Mouse (Mus musculus) lung, postnatal 0 days (tissue): ENCODE results near the gene Olfr523.

Experiments
- CTCF ChIP-seq: IDR thresholded peaks from 2 replicates; pipeline ENCODE4 v1.5.1; 2016; ENCODE audit warnings: antibody characterized with exemption, mild to moderate bottlenecking
- EP300 ChIP-seq: IDR thresholded peaks from 2 replicates; pipeline ENCODE4 v1.6.1; 2016; ENCODE audit warnings: antibody characterized with exemption, mild to moderate bottlenecking, control low read depth

DNA sequence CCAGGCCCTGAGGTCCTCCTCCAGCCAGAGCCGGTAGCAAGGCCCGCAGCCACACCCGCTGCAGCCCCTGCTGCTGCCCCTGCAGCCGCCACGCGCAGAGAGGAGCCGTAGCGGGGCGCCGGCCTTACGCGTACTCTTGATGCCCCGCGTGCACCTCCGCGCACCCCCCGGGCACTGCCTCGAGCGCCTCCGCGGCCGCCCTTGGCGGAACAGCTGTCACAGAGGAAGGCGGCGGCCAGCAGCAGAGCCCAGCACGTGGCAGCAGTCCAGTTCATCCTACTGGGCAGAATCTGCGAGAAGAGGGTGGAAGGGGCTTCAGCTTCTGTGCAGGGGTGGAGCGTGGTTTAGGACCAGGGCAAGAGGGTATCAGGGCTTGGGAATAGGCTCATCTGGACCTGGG, 19.6 kb upstream of the Olfr523 start:
- TF ChIP-seq CTCF, result no peak
- no peak for TF ChIP-seq EP300
